Mouse (Mus musculus) kidney, embryonic 14.5 days (tissue): ENCODE data around the gene Tbr1. TPM values are rescaled to one million over a fixed set of nuclear protein-coding genes. Genes with fewer than 3 reads are reported as not detected.

Experiments used
- ATAC-seq: fragments of 200-750 bp; cut with Nextera tagmentation; 2 replicates; pipeline ENCODE4 v1.8.0; 2017; ENCODE audit warnings: moderate number of reproducible peaks, mild to moderate bottlenecking, moderate TSS enrichment, moderate library complexity; ENCODE audit not compliant: low FRiP score, low TSS enrichment
- H3K27ac ChIP-seq: fragments of 300-500 bp; sonication (generic); 2 replicates; pipeline ENCODE4 v1.5.1; 2014; ENCODE audit warnings: low read depth, mild to moderate bottlenecking, low read length, moderate library complexity, mixed read lengths
- H3K27me3 ChIP-seq: fragments of 300-500 bp; sonication (generic); 2 replicates; pipeline ENCODE4 v1.6.1; 2014; ENCODE audit warnings: mild to moderate bottlenecking, low read length; ENCODE audit not compliant: control insufficient read depth, insufficient read depth
- H3K36me3 ChIP-seq: fragments of 300-500 bp; sonication (generic); 2 replicates; pipeline ENCODE4 v1.6.1; 2014; ENCODE audit warnings: low read length, mixed read lengths; ENCODE audit not compliant: control insufficient read depth, insufficient read depth
- H3K4me1 ChIP-seq: fragments of 300-500 bp; sonication (generic); 2 replicates; pipeline ENCODE4 v1.6.1; 2014; ENCODE audit warnings: low read length, mixed read lengths; ENCODE audit not compliant: control insufficient read depth, insufficient read depth
- H3K4me2 ChIP-seq: fragments of 300-500 bp; sonication (generic); replicated peaks from 2 replicates; pipeline ENCODE4 v1.6.1; 2014; ENCODE audit warnings: low read depth, mild to moderate bottlenecking, low read length
- H3K4me3 ChIP-seq: fragments of 300-500 bp; sonication (generic); 2 replicates; pipeline ENCODE4 v1.5.1; 2014; ENCODE audit warnings: mild to moderate bottlenecking, low read length
- H3K9ac ChIP-seq: fragments of 300-500 bp; sonication (generic); 2 replicates; pipeline ENCODE4 v1.6.1; 2014; ENCODE audit warnings: low read depth, mild to moderate bottlenecking, low read length, moderate library complexity
- H3K9me3 ChIP-seq: fragments of 300-500 bp; sonication (generic); 2 replicates; pipeline ENCODE4 v1.6.1; 2016; ENCODE audit warnings: low read length; ENCODE audit not compliant: control insufficient read depth
- WGBS: fragments of 180-500 bp; shearing (Covaris S2); extraction: QIAGEN DNeasy Blood & Tissue Kit; methylation state at CpG from one replicate; pipeline ENCODE4 v1.1.7; 2014; 5-methylcytosine and 5-hydroxymethylcytosine counted together
- polyA plus RNA-seq: library from polyadenylated mRNA; unstranded; fragments of >200 nt; fragmentation: Nextera tagmentation; extraction: Ambion mirVana; gene quantifications from 2 replicates; pipeline ENCODE4 v1.2.1, GENCODE M21; 2014

Tbr1 gene
- polyA plus RNA-seq, 1 experiment from 2014 or later, result 0.05 TPM

GRCm38 (mm10) chr2:61809381-61809780 is 6.7 kb downstream of the Tbr1 start:
- Histone ChIP-seq H3K27ac (no peak overlapping the region), H3K27me3 (peaks cover 82% of the 10 kb centered on the region), H3K4me2 (no peak overlapping the region), H3K36me3 (no peaks in the 10 kb centered on the region), H3K4me1 (no peaks in the 10 kb centered on the region), H3K9me3 (no peaks in the 10 kb centered on the region), H3K4me3 (no peak overlapping the region), H3K9ac (no peak overlapping the region)
- ATAC-seq, result no peak
- WGBS, result 0% methylated on average over 1 of the region's 1 CpGs

GRCm38 (mm10) chr2:61810751-61811150 is 8.0 kb downstream of the Tbr1 start:
- H3K4me1 ChIP-seq, result peaks cover 1% of the 10 kb centered on the region; the same call in 1 of the 2 replicates
- no peaks in the 10 kb centered on the region for H3K36me3 ChIP-seq
- H3K27me3 ChIP-seq, result peaks cover 76% of the 10 kb centered on the region
- no peaks in the 10 kb centered on the region for H3K9me3 ChIP-seq
- no peak overlapping the region for H3K4me2 ChIP-seq
- no peak overlapping the region for H3K27ac ChIP-seq
- ATAC-seq, result no peak
- WGBS, result 31% methylated on average over 4 of the region's 4 CpGs
- no peak overlapping the region for H3K9ac ChIP-seq
- H3K4me3 ChIP-seq, result no peak overlapping the region; the same call in 1 of the 2 replicates

- Histone ChIP-seq H3K9me3 (no peaks in the 10 kb centered on the region), H3K4me2 (peak overlapping the region; percentile 93), H3K9ac (no peak overlapping the region), H3K4me1 (peaks cover 3% of the 10 kb centered on the region; the same call in 1 of the 2 replicates), H3K4me3 (peak overlapping the region; percentile 52), H3K27ac (no peak overlapping the region), H3K36me3 (no peaks in the 10 kb centered on the region), H3K27me3 (peaks cover 80% of the 10 kb centered on the region)
- 14% methylated on average over 8 of the region's 8 CpGs for WGBS
- no peak for ATAC-seq
Measured at GRCm38 (mm10) chr2:61811163-61811506, 8.4 kb downstream of the Tbr1 start.

- H3K9me3 ChIP-seq, result no peaks in the 10 kb centered on the region
- ATAC-seq, result peak; percentile 78
- peak overlapping the region; percentile 52 for H3K4me3 ChIP-seq
- under 1% methylated on average over 100 of the region's 121 CpGs for WGBS
- H3K36me3 ChIP-seq, result no peaks in the 10 kb centered on the region
- peak overlapping the region; percentile 93 for H3K4me2 ChIP-seq
- peaks cover 3% of the 10 kb centered on the region; the same call in 1 of the 2 replicates for H3K4me1 ChIP-seq
- no peak overlapping the region for H3K27ac ChIP-seq
- peak overlapping the region; percentile 58 for H3K9ac ChIP-seq
- H3K27me3 ChIP-seq, result peaks cover 80% of the 10 kb centered on the region
Measured at GRCm38 (mm10) chr2:61811507-61812421, 9.0 kb downstream of the Tbr1 start.

- peaks cover 3% of the 10 kb centered on the region; the same call in 1 of the 2 replicates for H3K4me1 ChIP-seq
- H3K4me3 ChIP-seq, result peak overlapping the region; percentile 52
- peaks cover 77% of the 10 kb centered on the region for H3K27me3 ChIP-seq
- no peaks in the 10 kb centered on the region for H3K36me3 ChIP-seq
- peak overlapping the region; percentile 58; the same call in 1 of the 2 replicates for H3K9ac ChIP-seq
- ATAC-seq, result no peak
- H3K27ac ChIP-seq, result no peak overlapping the region
- 2% methylated on average over 12 of the region's 12 CpGs for WGBS
- H3K9me3 ChIP-seq, result no peaks in the 10 kb centered on the region
- H3K4me2 ChIP-seq, result peak overlapping the region; percentile 93
Measured at GRCm38 (mm10) chr2:61812536-61812935, 9.8 kb downstream of the Tbr1 start.

GRCm38 (mm10) chr2:61813106-61813505 is 10.4 kb downstream of the Tbr1 start:
- H3K4me2 ChIP-seq, result no peak overlapping the region
- H3K4me3 ChIP-seq, result no peak overlapping the region
- no peaks in the 10 kb centered on the region for H3K9me3 ChIP-seq
- H3K27ac ChIP-seq, result no peak overlapping the region
- WGBS, result 7% methylated on average over 6 of the region's 6 CpGs
- no peak overlapping the region for H3K9ac ChIP-seq
- no peak for ATAC-seq
- H3K36me3 ChIP-seq, result no peaks in the 10 kb centered on the region
- peaks cover 76% of the 10 kb centered on the region for H3K27me3 ChIP-seq
- peaks cover 3% of the 10 kb centered on the region; the same call in 1 of the 2 replicates for H3K4me1 ChIP-seq

GRCm38 (mm10) chr2:61813521-61813920 is 10.8 kb downstream of the Tbr1 start:
- Histone ChIP-seq H3K27ac (no peak overlapping the region), H3K9me3 (no peaks in the 10 kb centered on the region), H3K4me3 (no peak overlapping the region), H3K9ac (no peak overlapping the region), H3K36me3 (no peaks in the 10 kb centered on the region), H3K4me1 (peaks cover 3% of the 10 kb centered on the region; the same call in 1 of the 2 replicates), H3K27me3 (peaks cover 72% of the 10 kb centered on the region), H3K4me2 (no peak overlapping the region)
- no peak for ATAC-seq
- 13% methylated on average over 1 of the region's 1 CpGs for WGBS

GRCm38 (mm10) chr2:61814548-61815473 is 12.1 kb downstream of the Tbr1 start:
- Histone ChIP-seq H3K27me3 (peaks cover 70% of the 10 kb centered on the region), H3K9me3 (no peaks in the 10 kb centered on the region), H3K4me3 (peak overlapping the region; percentile 35), H3K4me2 (peak overlapping the region; percentile 63), H3K4me1 (peaks cover 3% of the 10 kb centered on the region; the same call in 1 of the 2 replicates), H3K27ac (no peak overlapping the region), H3K36me3 (no peaks in the 10 kb centered on the region), H3K9ac (peak overlapping the region; percentile 65)
- peak; percentile 73 for ATAC-seq
- 1% methylated on average over 30 of the region's 50 CpGs for WGBS
